Mouse (Mus musculus): ENCODE data around the gene Mospd3.

DNA sequence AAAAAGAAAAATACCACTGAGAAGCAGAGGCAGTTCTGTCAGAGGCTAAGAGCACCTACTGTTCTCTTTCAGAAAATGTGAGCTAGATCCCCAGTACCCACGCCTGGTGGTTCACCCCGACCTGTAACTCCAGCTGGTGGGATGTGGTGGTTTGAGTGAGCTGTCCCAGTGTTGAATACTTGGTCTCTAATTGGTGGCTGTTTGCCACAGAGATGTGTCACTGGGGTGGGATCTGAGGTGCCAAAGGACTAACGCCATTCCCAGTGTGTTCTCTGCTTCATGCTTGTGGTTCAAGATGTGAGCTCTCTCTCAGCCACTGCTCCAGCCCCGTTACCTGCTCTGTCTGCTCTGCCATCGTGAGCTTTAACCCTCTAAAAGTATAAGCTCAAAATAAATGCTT is 10.4 kb downstream of the Mospd3 start:
- no peak for TF ChIP-seq POLR2A (IDR thresholded peaks at IDR 0.05; ENCODE audit: extremely low read depth, insufficient read depth, low read length)
- no peak for TF ChIP-seq CTCF (IDR thresholded peaks at IDR 0.05; ENCODE audit: extremely low read depth, insufficient read depth, low read length)

Data from cortical plate, adult 2 months (tissue).